Mouse (Mus musculus) natural killer cell, adult 2 months (primary cell): ENCODE measurements around the gene Ywhah.

Source experiments
- DNase-seq, 2 experiments: peaks; one replicate each; pipeline ENCODE4 v3.0.0; 2022; ENCODE audit warnings: low spot score in 2 of 2

The Ywhah gene

GRCm38 (mm10) chr5:33018561-33019425, at the start of gene Ywhah:
Gene Ywhah, plus strand, starts transcription at chr5:33018816.
- DNase-seq, result peak; percentile 96

GRCm38 (mm10) chr5:32976541-32976940, 42.1 kb upstream of the Ywhah start:
- no peak for DNase-seq

- no peak for DNase-seq
Observed at GRCm38 (mm10) chr5:32977179-32977578, 41.4 kb upstream of the Ywhah start.

GRCm38 (mm10) chr5:32985379-32985778, 33.2 kb upstream of the Ywhah start:
- no peak for DNase-seq

- no peak for DNase-seq
Observed at GRCm38 (mm10) chr5:32987873-32988272, 30.7 kb upstream of the Ywhah start.

- DNase-seq, result no peak
Observed at GRCm38 (mm10) chr5:32989959-32990640, 28.5 kb upstream of the Ywhah start.

- no peak for DNase-seq
Observed at GRCm38 (mm10) chr5:32991152-32991551, 27.5 kb upstream of the Ywhah start.

- no peak for DNase-seq
Observed at GRCm38 (mm10) chr5:32994471-32994870, 24.1 kb upstream of the Ywhah start.

GRCm38 (mm10) chr5:32995756-32996155, 22.9 kb upstream of the Ywhah start:
- no peak for DNase-seq

- DNase-seq, result no peak
Observed at GRCm38 (mm10) chr5:32996560-32996959, 22.1 kb upstream of the Ywhah start.

GRCm38 (mm10) chr5:32997686-32998085, 20.9 kb upstream of the Ywhah start:
- DNase-seq, result peak in 1 of 2 experiments; percentile 77

- no peak for DNase-seq
Observed at GRCm38 (mm10) chr5:32998783-32999182, 19.8 kb upstream of the Ywhah start.

GRCm38 (mm10) chr5:33001111-33001510, 17.5 kb upstream of the Ywhah start:
- no peak for DNase-seq

GRCm38 (mm10) chr5:33002781-33003180, 15.8 kb upstream of the Ywhah start:
- no peak for DNase-seq

- DNase-seq, result no peak
Observed at GRCm38 (mm10) chr5:33003500-33003899, 15.1 kb upstream of the Ywhah start.

GRCm38 (mm10) chr5:33004110-33004509, 14.5 kb upstream of the Ywhah start:
- no peak for DNase-seq

GRCm38 (mm10) chr5:33005442-33006145, 13.0 kb upstream of the Ywhah start:
- DNase-seq, result no peak

GRCm38 (mm10) chr5:33006670-33007069, 11.9 kb upstream of the Ywhah start:
- DNase-seq, result no peak

GRCm38 (mm10) chr5:33007371-33007770, 11.2 kb upstream of the Ywhah start:
- DNase-seq, result no peak

- no peak for DNase-seq
Observed at GRCm38 (mm10) chr5:33009301-33009700, 9.3 kb upstream of the Ywhah start.

- no peak for DNase-seq
Observed at GRCm38 (mm10) chr5:33009818-33010812, 8.5 kb upstream of the Ywhah start.
